Mouse (Mus musculus): ENCODE data around the gene Gng7.

DNA sequence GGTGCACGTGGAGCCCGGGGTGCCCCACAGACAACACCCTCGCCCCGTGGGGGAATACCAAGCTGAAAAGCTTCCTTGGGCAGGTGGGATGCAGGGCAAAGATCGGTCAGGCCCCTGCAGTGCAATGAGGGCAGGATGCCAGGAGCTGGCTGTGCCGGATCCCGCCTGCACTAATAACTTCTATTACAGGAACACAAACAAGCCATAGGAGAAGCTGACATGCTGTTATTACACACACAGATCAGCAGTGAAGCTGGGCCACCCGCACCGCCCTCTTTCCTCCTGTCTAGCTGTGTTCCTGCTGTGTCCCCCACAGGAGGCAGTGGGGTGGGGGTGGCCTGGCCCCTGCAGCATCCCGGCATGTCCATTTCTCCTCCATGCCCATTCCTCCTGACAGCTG, 14.3 kb upstream of the Gng7 start:
- no peak for TF ChIP-seq CTCF (IDR thresholded peaks at IDR 0.05; ENCODE audit: low read depth)
- no peak for TF ChIP-seq EP300 (IDR thresholded peaks at IDR 0.05; ENCODE audit: low read depth)
